Comparison of ENCODE assay signal across 16 mouse cellular contexts in genomic region chr19:46375489-46375888, GRCm38 (mm10). TPM values are rescaled to one million over a fixed set of nuclear protein-coding genes. Genes with fewer than 3 reads are reported as not detected.
DNase-seq lines count a peak whose midpoint lies in the region; ATAC-seq lines count a peak whose summit lies in the region.
"Had no signal": no experiment of that assay in that cellular context is flagged by ENCODE, and none has a peak within 500 bp of the region (broad histone marks: within the 10 kb centered on the region; RNA-seq: fewer than 3 reads in every experiment).

No protein-coding gene starts in this region.

- ATAC-seq in forebrain, embryonic 15.5 days (replicated peaks), result peak; percentile 55; the same call in 1 of the 2 replicates
- no peak for ATAC-seq in forebrain, embryonic 12.5 days (ENCODE audit: low FRiP score)
- no peak for ATAC-seq in midbrain, embryonic 15.5 days (replicated peaks)
- no peak for ATAC-seq in midbrain, embryonic 13.5 days
- peak; percentile 60 for ATAC-seq in forebrain, embryonic 16.5 days
- no peak for ATAC-seq in inflammation-experienced regulatory T-cells, adult 6 months
- ATAC-seq: Patski had no signal

- no peaks in the 10 kb centered on the region for H3K9me3 ChIP-seq in forebrain, embryonic 15.5 days
- no peaks in the 10 kb centered on the region for H3K9me3 ChIP-seq in forebrain, embryonic 12.5 days
- no peaks in the 10 kb centered on the region for H3K9me3 ChIP-seq in midbrain, embryonic 15.5 days
- H3K9me3 ChIP-seq in midbrain, embryonic 13.5 days, result no peaks in the 10 kb centered on the region
- no peaks in the 10 kb centered on the region for H3K9me3 ChIP-seq in forebrain, embryonic 16.5 days (ENCODE audit: control insufficient read depth, low read length)
- H3K9me3 ChIP-seq: embryonic facial prominence, embryonic 12.5 days; heart, embryonic 13.5 days; liver, embryonic 13.5 days had no signal

- no peaks in the 10 kb centered on the region for H3K27me3 ChIP-seq in forebrain, embryonic 15.5 days
- H3K27me3 ChIP-seq in forebrain, embryonic 12.5 days, result no peaks in the 10 kb centered on the region
- H3K27me3 ChIP-seq in midbrain, embryonic 15.5 days (replicated peaks), result no peaks in the 10 kb centered on the region
- H3K27me3 ChIP-seq in midbrain, embryonic 13.5 days, result no peaks in the 10 kb centered on the region
- H3K27me3 ChIP-seq in forebrain, embryonic 16.5 days (replicated peaks; ENCODE audit: control insufficient read depth, insufficient read depth, low read length), result no peaks in the 10 kb centered on the region
- H3K27me3 ChIP-seq: embryonic facial prominence, embryonic 12.5 days; heart, embryonic 13.5 days; liver, embryonic 13.5 days; Patski had no signal

- H3K9ac ChIP-seq in forebrain, embryonic 15.5 days (replicated peaks), result no peak overlapping the region
- H3K9ac ChIP-seq in forebrain, embryonic 12.5 days, result no peak overlapping the region
- no peak overlapping the region for H3K9ac ChIP-seq in midbrain, embryonic 15.5 days
- no peak overlapping the region for H3K9ac ChIP-seq in midbrain, embryonic 13.5 days (replicated peaks)
- H3K9ac ChIP-seq in forebrain, embryonic 16.5 days (replicated peaks; ENCODE audit: low read depth, low read length), result no peak overlapping the region
- H3K9ac ChIP-seq: embryonic facial prominence, embryonic 12.5 days; heart, embryonic 13.5 days; liver, embryonic 13.5 days had no signal

- peaks cover 43% of the 10 kb centered on the region for H3K36me3 ChIP-seq in forebrain, embryonic 15.5 days
- peaks cover 44% of the 10 kb centered on the region for H3K36me3 ChIP-seq in forebrain, embryonic 12.5 days (replicated peaks)
- peaks cover 40% of the 10 kb centered on the region for H3K36me3 ChIP-seq in midbrain, embryonic 15.5 days (replicated peaks)
- peaks cover 46% of the 10 kb centered on the region for H3K36me3 ChIP-seq in midbrain, embryonic 13.5 days
- peaks cover 35% of the 10 kb centered on the region for H3K36me3 ChIP-seq in forebrain, embryonic 16.5 days (ENCODE audit: control insufficient read depth, insufficient read depth)

- 27% methylated on average over 5 of the region's 5 CpGs for WGBS in forebrain, embryonic 15.5 days
- 61% methylated on average over 5 of the region's 5 CpGs for WGBS in forebrain, embryonic 12.5 days
- 57% methylated on average over 5 of the region's 5 CpGs for WGBS in midbrain, embryonic 15.5 days
- WGBS in midbrain, embryonic 13.5 days, result 58% methylated on average over 5 of the region's 5 CpGs
- WGBS in forebrain, embryonic 16.5 days, result 26% methylated on average over 5 of the region's 5 CpGs

- H3K4me1 ChIP-seq in forebrain, embryonic 15.5 days, result peaks cover 13% of the 10 kb centered on the region
- H3K4me1 ChIP-seq in forebrain, embryonic 12.5 days, result no peaks in the 10 kb centered on the region
- no peaks in the 10 kb centered on the region for H3K4me1 ChIP-seq in midbrain, embryonic 15.5 days
- no peaks in the 10 kb centered on the region for H3K4me1 ChIP-seq in midbrain, embryonic 13.5 days (replicated peaks)
- no peaks in the 10 kb centered on the region; the same call in 1 of the 2 replicates for H3K4me1 ChIP-seq in forebrain, embryonic 16.5 days (replicated peaks; ENCODE audit: control insufficient read depth, insufficient read depth, low read length)
- H3K4me1 ChIP-seq: embryonic facial prominence, embryonic 12.5 days; heart, embryonic 13.5 days had no signal

- peak; percentile 33 for DNase-seq in lung, postnatal 10 days
- no peak for DNase-seq in gastrocnemius, adult 8-10 months (ENCODE audit: low spot score in 2 of 2)
- DNase-seq: adrenal gland, adult 8-10 months; cerebellum, adult 11-12 months; liver, embryonic 13.5 days; thymus, adult 2 months had no signal

- peak overlapping the region; percentile 42 for H3K27ac ChIP-seq in forebrain, embryonic 15.5 days (replicated peaks)
- H3K27ac ChIP-seq in forebrain, embryonic 12.5 days, result no peak overlapping the region
- H3K27ac ChIP-seq in midbrain, embryonic 15.5 days, result 0 out of 2 replicates have a peak overlapping the region, but pooled peaks have one; percentile 45
- H3K27ac ChIP-seq in midbrain, embryonic 13.5 days, result no peak overlapping the region
- no peak overlapping the region for H3K27ac ChIP-seq in forebrain, embryonic 16.5 days (ENCODE audit: low read length)
- H3K27ac ChIP-seq: embryonic facial prominence, embryonic 12.5 days; heart, embryonic 13.5 days; liver, embryonic 13.5 days had no signal

- H3K4me3 ChIP-seq in forebrain, embryonic 15.5 days, result no peak overlapping the region
- H3K4me3 ChIP-seq in forebrain, embryonic 12.5 days (replicated peaks), result no peak overlapping the region
- no peak overlapping the region for H3K4me3 ChIP-seq in midbrain, embryonic 15.5 days
- no peak overlapping the region for H3K4me3 ChIP-seq in midbrain, embryonic 13.5 days (replicated peaks)
- H3K4me3 ChIP-seq in forebrain, embryonic 16.5 days (replicated peaks; ENCODE audit: low read length), result no peak overlapping the region
- H3K4me3 ChIP-seq: embryonic facial prominence, embryonic 12.5 days; heart, embryonic 13.5 days; liver, embryonic 13.5 days had no signal

- H3K4me2 ChIP-seq in forebrain, embryonic 15.5 days (replicated peaks), result no peak overlapping the region
- H3K4me2 ChIP-seq in forebrain, embryonic 12.5 days, result no peak overlapping the region
- H3K4me2 ChIP-seq in midbrain, embryonic 15.5 days, result no peak overlapping the region
- H3K4me2 ChIP-seq in midbrain, embryonic 13.5 days (replicated peaks), result no peak overlapping the region
- H3K4me2 ChIP-seq in forebrain, embryonic 16.5 days (ENCODE audit: low read length), result no peak overlapping the region
- H3K4me2 ChIP-seq: embryonic facial prominence, embryonic 12.5 days; heart, embryonic 13.5 days; liver, embryonic 13.5 days had no signal

RNA-seq across cellular contexts. Expression of gene Actr1a, which starts 20.1 kb away (rescaled TPM):
- polyA plus RNA-seq in forebrain, embryonic 15.5 days (2015; fragmentation: Nextera tagmentation; extraction: Ambion mirVana), result 374 and 380 TPM in 2 replicates
- 241 and 254 TPM in 2 replicates for polyA plus RNA-seq in forebrain, embryonic 12.5 days (2016; fragmentation: Nextera tagmentation; extraction: Ambion mirVana)
- polyA plus RNA-seq in midbrain, embryonic 15.5 days (2015; fragmentation: Nextera tagmentation; extraction: Ambion mirVana), result 394 and 399 TPM in 2 replicates
- 331 and 333 TPM in 2 replicates for polyA plus RNA-seq in midbrain, embryonic 13.5 days (2015; fragmentation: Nextera tagmentation; extraction: Ambion mirVana)
- 400 and 401 TPM in 2 replicates for polyA plus RNA-seq in forebrain, embryonic 16.5 days (2015; fragmentation: Nextera tagmentation; extraction: Ambion mirVana)
- 10 to 100 TPM; 56.5 to 61.5 (median 59.3) TPM for total RNA-seq in gastrocnemius, adult 8-10 months (2022)
- 100 to 1,000 TPM in 1 of 3 experiments, 10 to 100 TPM in 2; 77.1 to 105 (median 78.0) TPM for polyA plus RNA-seq in inflammation-experienced regulatory T-cells, adult 6 months (2017; shearing (Covaris generic))

RNA-seq across cellular contexts. Expression of gene Sufu, which starts 21.2 kb away (rescaled TPM):
- polyA plus RNA-seq in forebrain, embryonic 15.5 days (2015; fragmentation: Nextera tagmentation; extraction: Ambion mirVana), result 28.9 and 30.5 TPM in 2 replicates
- polyA plus RNA-seq in forebrain, embryonic 12.5 days (2016; fragmentation: Nextera tagmentation; extraction: Ambion mirVana), result 38.7 and 44.1 TPM in 2 replicates
- 24.2 and 24.4 TPM in 2 replicates for polyA plus RNA-seq in midbrain, embryonic 15.5 days (2015; fragmentation: Nextera tagmentation; extraction: Ambion mirVana)
- polyA plus RNA-seq in midbrain, embryonic 13.5 days (2015; fragmentation: Nextera tagmentation; extraction: Ambion mirVana), result 27.7 and 28.6 TPM in 2 replicates
- 26.4 and 32.3 TPM in 2 replicates for polyA plus RNA-seq in forebrain, embryonic 16.5 days (2015; fragmentation: Nextera tagmentation; extraction: Ambion mirVana)
- 1 to 10 TPM; 4.5 to 5.7 (median 5.3) TPM for total RNA-seq in gastrocnemius, adult 8-10 months (2022)
- 10 to 100 TPM; 10.7 to 13.6 (median 12.5) TPM for polyA plus RNA-seq in inflammation-experienced regulatory T-cells, adult 6 months (2017; shearing (Covaris generic))

RNA-seq across cellular contexts. Expression of gene 2310034G01Rik, which starts 25.4 kb away (rescaled TPM):
- polyA plus RNA-seq in forebrain, embryonic 15.5 days (2015; fragmentation: Nextera tagmentation; extraction: Ambion mirVana), result 2.5 and 2.6 TPM in 2 replicates
- polyA plus RNA-seq in forebrain, embryonic 12.5 days (2016; fragmentation: Nextera tagmentation; extraction: Ambion mirVana), result 1.4 and 1.8 TPM in 2 replicates
- 2.0 and 2.8 TPM in 2 replicates for polyA plus RNA-seq in midbrain, embryonic 15.5 days (2015; fragmentation: Nextera tagmentation; extraction: Ambion mirVana)
- 1.7 TPM in 2 replicates for polyA plus RNA-seq in midbrain, embryonic 13.5 days (2015; fragmentation: Nextera tagmentation; extraction: Ambion mirVana)
- polyA plus RNA-seq in forebrain, embryonic 16.5 days (2015; fragmentation: Nextera tagmentation; extraction: Ambion mirVana), result 2.1 and 3.0 TPM in 2 replicates
- under 1 TPM in 3 of 4 experiments, not detected in 1; 0.27 to 0.35 (median 0.29) TPM for total RNA-seq in gastrocnemius, adult 8-10 months (2022)
- under 1 TPM in 2 of 3 experiments, not detected in 1; 0.24 to 0.44 TPM for polyA plus RNA-seq in inflammation-experienced regulatory T-cells, adult 6 months (2017; shearing (Covaris generic))
- total RNA-seq: neutrophil, adult 5-6 weeks had no signal

RNA-seq across cellular contexts. Expression of gene Mfsd13a, which starts 34.6 kb away (rescaled TPM):
- 8.7 and 9.3 TPM in 2 replicates for polyA plus RNA-seq in forebrain, embryonic 15.5 days (2015; fragmentation: Nextera tagmentation; extraction: Ambion mirVana)
- polyA plus RNA-seq in forebrain, embryonic 12.5 days (2016; fragmentation: Nextera tagmentation; extraction: Ambion mirVana), result 8.8 and 9.3 TPM in 2 replicates
- polyA plus RNA-seq in midbrain, embryonic 15.5 days (2015; fragmentation: Nextera tagmentation; extraction: Ambion mirVana), result 11.1 and 11.7 TPM in 2 replicates
- polyA plus RNA-seq in midbrain, embryonic 13.5 days (2015; fragmentation: Nextera tagmentation; extraction: Ambion mirVana), result 7.8 and 9.2 TPM in 2 replicates
- polyA plus RNA-seq in forebrain, embryonic 16.5 days (2015; fragmentation: Nextera tagmentation; extraction: Ambion mirVana), result 12.2 and 12.3 TPM in 2 replicates
- 1 to 10 TPM; 1.1 to 2.2 (median 1.9) TPM for total RNA-seq in gastrocnemius, adult 8-10 months (2022)
- polyA plus RNA-seq in inflammation-experienced regulatory T-cells, adult 6 months (2017; shearing (Covaris generic)), result 1 to 10 TPM; 4.3 to 8.1 (median 5.9) TPM
- total RNA-seq: neutrophil, adult 5-6 weeks had no signal

RNA-seq across cellular contexts. Expression of gene Cuedc2, which starts 37.0 kb away (rescaled TPM):
- 351 and 362 TPM in 2 replicates for polyA plus RNA-seq in forebrain, embryonic 15.5 days (2015; fragmentation: Nextera tagmentation; extraction: Ambion mirVana)
- polyA plus RNA-seq in forebrain, embryonic 12.5 days (2016; fragmentation: Nextera tagmentation; extraction: Ambion mirVana), result 226 TPM in 2 replicates
- 340 and 347 TPM in 2 replicates for polyA plus RNA-seq in midbrain, embryonic 15.5 days (2015; fragmentation: Nextera tagmentation; extraction: Ambion mirVana)
- 290 TPM in 2 replicates for polyA plus RNA-seq in midbrain, embryonic 13.5 days (2015; fragmentation: Nextera tagmentation; extraction: Ambion mirVana)
- polyA plus RNA-seq in forebrain, embryonic 16.5 days (2015; fragmentation: Nextera tagmentation; extraction: Ambion mirVana), result 375 and 392 TPM in 2 replicates
- 10 to 100 TPM; 57.5 to 66.3 (median 64.3) TPM for total RNA-seq in gastrocnemius, adult 8-10 months (2022)
- 10 to 100 TPM; 34.9 to 54.1 (median 46.6) TPM for polyA plus RNA-seq in inflammation-experienced regulatory T-cells, adult 6 months (2017; shearing (Covaris generic))

Comparison
In these comparisons a context has a peak if more than half of its experiments do, and no peak if none do; other contexts are left out.
1. ATAC-seq: peak in forebrain, embryonic 15.5 days (single experiment) and forebrain, embryonic 16.5 days (single experiment); none in forebrain, embryonic 12.5 days (single experiment), midbrain, embryonic 15.5 days (single experiment), midbrain, embryonic 13.5 days (single experiment) and inflammation-experienced regulatory T-cells, adult 6 months (single experiment).
2. H3K27ac ChIP-seq: peak in forebrain, embryonic 15.5 days (single experiment) and midbrain, embryonic 15.5 days (single experiment); none in forebrain, embryonic 12.5 days (single experiment), midbrain, embryonic 13.5 days (single experiment) and forebrain, embryonic 16.5 days (single experiment).